ENCODE assay signal across 10 mouse cellular contexts in the genomic region with DNA sequence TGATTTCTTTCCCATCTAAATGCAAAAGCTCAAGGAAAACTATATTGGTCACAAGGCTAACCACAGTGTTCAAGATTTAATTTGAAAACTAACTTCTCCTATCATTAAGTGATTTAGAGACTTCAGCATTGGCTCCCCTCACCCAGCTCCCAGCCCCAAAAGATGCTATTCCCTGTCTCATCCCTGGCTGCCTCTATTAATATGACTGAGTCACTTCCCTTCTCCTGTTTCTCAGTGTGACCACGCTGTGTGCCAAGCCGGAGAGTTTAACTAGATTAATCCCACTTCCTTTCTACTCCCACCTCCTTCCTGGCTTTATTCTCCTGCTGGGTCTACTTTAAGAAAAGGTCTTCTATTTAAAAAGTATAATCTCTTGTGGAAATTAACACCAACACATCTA.
DNase-seq lines count a peak whose midpoint lies in the region; ATAC-seq and TF ChIP-seq lines count a peak whose summit lies in the region.
"Had no signal": no experiment of that assay in that cellular context is flagged by ENCODE, and none has a peak within 500 bp of the region (broad histone marks: within the 10 kb centered on the region; RNA-seq: fewer than 3 reads in every experiment).

No protein-coding gene starts in this region.

- DNase-seq in heart, adult 18-20 months: peak; percentile 45 to 77
- DNase-seq in 3T3-L1 (ENCODE audit: low read depth, low spot score): peak; percentile 77
- peak; percentile 57 to 65 for DNase-seq in kidney, postnatal 25 days
- no peak for DNase-seq in forebrain, embryonic 10.5 days (ENCODE audit: extremely low spot score, low spot score)
- no peak for DNase-seq in urinary bladder, postnatal 4 days (ENCODE audit: low spot score in 2 of 2)

- H3K27ac ChIP-seq in heart, embryonic 11.5 days (ENCODE audit: low read depth, low read length): no peak overlapping the region
- peak overlapping the region; percentile 66; the same call in 1 of the 2 replicates for H3K27ac ChIP-seq in embryonic fibroblast, embryonic 13.5 days (ENCODE audit: insufficient read depth, low read length)
- no peak overlapping the region for H3K27ac ChIP-seq in forebrain, embryonic 10.5 days
- H3K27ac ChIP-seq: liver, embryonic 15.5 days had no signal

- H3K27me3 ChIP-seq in heart, embryonic 11.5 days (ENCODE audit: control insufficient read depth, insufficient read depth, low read length): no peaks in the 10 kb centered on the region
- no peaks in the 10 kb centered on the region for H3K27me3 ChIP-seq in forebrain, embryonic 10.5 days (ENCODE audit: poor library complexity, severe bottlenecking)
- H3K27me3 ChIP-seq: liver, embryonic 15.5 days had no signal

- no peaks in the 10 kb centered on the region; the same call in 1 of the 2 replicates for H3K4me1 ChIP-seq in heart, embryonic 11.5 days (ENCODE audit: control insufficient read depth, insufficient read depth, low read length)
- H3K4me1 ChIP-seq in embryonic fibroblast, embryonic 13.5 days (ENCODE audit: control insufficient read depth, insufficient read depth, low read length): peaks cover 15% of the 10 kb centered on the region
- H3K4me1 ChIP-seq in forebrain, embryonic 10.5 days: peaks cover 11% of the 10 kb centered on the region
- H3K4me1 ChIP-seq: liver, embryonic 15.5 days had no signal

- no peak for TF ChIP-seq POLR2A in embryonic fibroblast, embryonic 13.5 days (IDR thresholded peaks at IDR 0.05; ENCODE audit: low read depth, low read length)

- H3K4me3 ChIP-seq in heart, embryonic 11.5 days (ENCODE audit: low read depth, low read length): no peak overlapping the region
- H3K4me3 ChIP-seq in embryonic fibroblast, embryonic 13.5 days (ENCODE audit: insufficient read depth, low read length): no peak overlapping the region
- H3K4me3 ChIP-seq in forebrain, embryonic 10.5 days: no peak overlapping the region
- H3K4me3 ChIP-seq: layer of hippocampus, adult 2 months; liver, embryonic 15.5 days had no signal

- no peak for TF ChIP-seq CTCF in embryonic fibroblast, embryonic 13.5 days (IDR thresholded peaks at IDR 0.05; ENCODE audit: borderline replicate concordance, insufficient read depth, low read length)

- no peaks in the 10 kb centered on the region for H3K36me3 ChIP-seq in heart, embryonic 11.5 days (ENCODE audit: control insufficient read depth, insufficient read depth, low read length)
- H3K36me3 ChIP-seq in forebrain, embryonic 10.5 days (replicated peaks): peaks cover 5% of the 10 kb centered on the region; the same call in 1 of the 2 replicates
- H3K36me3 ChIP-seq: liver, embryonic 15.5 days had no signal

- H3K9me3 ChIP-seq in heart, embryonic 11.5 days (replicated peaks; ENCODE audit: control insufficient read depth, low read length): no peaks in the 10 kb centered on the region
- H3K9me3 ChIP-seq in forebrain, embryonic 10.5 days: no peaks in the 10 kb centered on the region
- H3K9me3 ChIP-seq: liver, embryonic 15.5 days had no signal

- H3K9ac ChIP-seq in heart, embryonic 11.5 days (ENCODE audit: low read depth, low read length): no peak overlapping the region
- H3K9ac ChIP-seq: liver, embryonic 15.5 days had no signal

- no peak for ATAC-seq in heart, embryonic 11.5 days (replicated peaks; ENCODE audit: insufficient number of reproducible peaks, low FRiP score, low TSS enrichment)
- no peak for ATAC-seq in inflammation-experienced regulatory T-cells, adult 6 months

- no peak overlapping the region for H3K4me2 ChIP-seq in heart, embryonic 11.5 days
- H3K4me2 ChIP-seq: liver, embryonic 15.5 days had no signal

- 55% methylated on average over 2 of the region's 2 CpGs for WGBS in heart, embryonic 11.5 days (ENCODE audit: insufficient replicate concordance)
- WGBS in forebrain, embryonic 10.5 days: 66% methylated on average over 2 of the region's 2 CpGs

Comparison
In these comparisons a context has a peak if more than half of its experiments do, and no peak if none do; other contexts are left out.
1. DNase-seq: peak in heart, adult 18-20 months (2 of 2), 3T3-L1 (single experiment) and kidney, postnatal 25 days (2 of 2); none in forebrain, embryonic 10.5 days (single experiment) and urinary bladder, postnatal 4 days (0 of 2).